Mouse (Mus musculus): ENCODE data around the gene Slc25a36. TPM values are rescaled to one million over a fixed set of nuclear protein-coding genes. Genes with fewer than 3 reads are reported as not detected.
A peak's percentile ranks its signal among the peaks of the same experiment; 100 is the strongest.

Slc25a36 gene
- total and polyA plus RNA-seq, 2 experiments: 0.95 to 8.3 TPM

DNA sequence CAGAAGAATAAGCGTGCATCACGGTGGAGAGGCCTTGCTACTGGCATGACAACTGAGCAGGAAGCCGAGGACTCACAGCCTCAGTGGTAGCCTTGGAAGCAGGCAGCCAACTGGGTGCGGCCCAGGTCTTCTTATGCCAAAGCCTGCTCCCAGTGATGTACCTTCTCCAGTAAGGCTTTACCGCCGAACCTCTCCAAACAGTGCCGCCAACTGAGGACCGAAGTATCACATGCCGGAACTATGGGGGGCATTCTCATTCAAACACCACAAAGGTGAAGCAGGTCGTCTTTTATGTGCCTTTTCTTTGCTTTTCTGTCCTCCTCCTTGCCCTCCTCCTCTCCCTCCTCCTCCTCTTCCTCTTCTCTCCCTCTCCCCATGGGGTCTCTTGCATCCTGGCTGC lies 3.3 kb upstream of the Slc25a36 start:
- Histone ChIP-seq H3K27ac (replicated peaks; ENCODE audit: insufficient read depth, low read depth, low read length) (no peak overlapping the region), H3K4me1 (ENCODE audit: control insufficient read depth, insufficient read depth, low read length) (no peaks in the 10 kb centered on the region), H3K9ac (ENCODE audit: low read depth, low read length) (no peak overlapping the region), H3K4me3 (ENCODE audit: insufficient read depth, low read depth, low read length) (no peak overlapping the region), H3K79me2 (ENCODE audit: control insufficient read depth, insufficient read depth, low read length) (no peaks in the 10 kb centered on the region), H3K36me3 (ENCODE audit: control insufficient read depth, insufficient read depth, low read length) (no peaks in the 10 kb centered on the region), H3K27me3 (ENCODE audit: control insufficient read depth, insufficient read depth, low read length) (peaks cover 11% of the 10 kb centered on the region; the same call in 1 of the 2 replicates)
- 88% methylated on average over 10 of the region's 10 CpGs for WGBS
- TF ChIP-seq POLR2A (IDR thresholded peaks at IDR 0.05; ENCODE audit: extremely low read depth, insufficient read depth, low read length): no peak
- no peak for TF ChIP-seq CTCF (IDR thresholded peaks at IDR 0.05; ENCODE audit: low read depth, low read length)
- DNase-seq (ENCODE audit: extremely low read depth, low read depth, low spot score): no peak

DNA sequence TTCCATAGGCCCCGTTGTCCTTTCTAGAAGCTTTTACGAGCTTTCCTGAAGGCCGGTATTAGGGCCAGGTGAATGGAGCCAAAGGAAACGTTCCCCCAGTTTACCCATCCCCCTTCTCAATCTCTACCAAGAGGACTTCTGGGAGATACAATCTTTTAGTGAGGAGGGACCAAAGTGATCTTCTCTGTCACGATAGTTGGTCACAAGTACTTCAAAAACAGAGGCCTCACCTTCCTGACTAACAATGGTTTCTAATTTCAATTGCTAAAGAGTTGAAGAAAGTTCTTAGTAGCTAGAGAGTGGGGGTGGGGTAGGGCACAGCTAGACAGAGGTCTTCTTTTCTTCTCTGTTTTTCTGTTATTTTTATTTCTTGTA lies 2.6 kb upstream of the Slc25a36 start:
- Histone ChIP-seq H3K27ac (replicated peaks; ENCODE audit: insufficient read depth, low read depth, low read length) (no peak overlapping the region), H3K79me2 (ENCODE audit: control insufficient read depth, insufficient read depth, low read length) (no peaks in the 10 kb centered on the region), H3K36me3 (ENCODE audit: control insufficient read depth, insufficient read depth, low read length) (no peaks in the 10 kb centered on the region), H3K4me3 (ENCODE audit: insufficient read depth, low read depth, low read length) (no peak overlapping the region), H3K4me1 (ENCODE audit: control insufficient read depth, insufficient read depth, low read length) (no peaks in the 10 kb centered on the region), H3K27me3 (ENCODE audit: control insufficient read depth, insufficient read depth, low read length) (peaks cover 11% of the 10 kb centered on the region; the same call in 1 of the 2 replicates), H3K9ac (ENCODE audit: low read depth, low read length) (no peak overlapping the region)
- no peak for DNase-seq (ENCODE audit: extremely low read depth, low read depth, low spot score)
- TF ChIP-seq CTCF (IDR thresholded peaks at IDR 0.05; ENCODE audit: low read depth, low read length): no peak
- no peak for TF ChIP-seq POLR2A (IDR thresholded peaks at IDR 0.05; ENCODE audit: extremely low read depth, insufficient read depth, low read length)
- 37% methylated on average over 5 of the region's 5 CpGs for WGBS

DNA sequence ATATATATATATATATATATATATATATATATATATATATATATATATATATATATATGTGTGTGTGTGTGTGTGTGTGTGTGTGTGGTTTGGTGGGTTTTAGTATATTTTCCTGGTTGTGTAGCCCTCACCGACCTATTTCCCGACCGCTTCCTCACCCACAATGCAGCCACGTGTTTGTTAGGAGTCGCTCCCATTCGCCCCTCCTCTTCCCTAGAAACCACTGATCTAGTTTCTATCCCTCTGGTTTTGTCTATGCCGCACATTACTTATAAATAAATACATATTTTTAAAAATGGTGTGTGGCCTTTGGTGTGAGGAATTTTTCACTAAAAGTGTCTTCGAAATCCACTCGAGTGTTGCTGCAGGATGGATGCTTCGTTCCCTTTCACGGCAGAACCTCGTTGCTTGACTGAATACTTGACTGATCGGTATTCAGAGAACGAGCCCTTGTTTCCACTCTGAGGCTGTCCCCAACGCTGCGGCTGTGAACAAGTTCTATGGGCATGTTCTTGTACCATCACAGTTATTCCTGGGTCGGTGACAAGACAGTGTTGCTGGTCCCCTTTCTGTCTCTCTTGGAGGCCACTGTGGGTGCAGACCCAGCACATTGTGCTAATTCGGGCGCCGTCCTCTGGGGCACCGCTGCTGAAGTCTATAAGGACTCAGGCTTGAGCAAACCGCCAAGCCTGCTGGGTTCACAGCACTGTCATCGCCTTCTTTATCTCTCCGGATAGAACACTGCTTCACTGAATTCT lies 2.0 kb upstream of the Slc25a36 start:
- Histone ChIP-seq H3K27ac (replicated peaks; ENCODE audit: insufficient read depth, low read depth, low read length) (no peak overlapping the region), H3K36me3 (ENCODE audit: control insufficient read depth, insufficient read depth, low read length) (no peaks in the 10 kb centered on the region), H3K9ac (ENCODE audit: low read depth, low read length) (no peak overlapping the region), H3K4me3 (ENCODE audit: insufficient read depth, low read depth, low read length) (no peak overlapping the region), H3K79me2 (ENCODE audit: control insufficient read depth, insufficient read depth, low read length) (no peaks in the 10 kb centered on the region), H3K27me3 (ENCODE audit: control insufficient read depth, insufficient read depth, low read length) (peaks cover 11% of the 10 kb centered on the region; the same call in 1 of the 2 replicates), H3K4me1 (ENCODE audit: control insufficient read depth, insufficient read depth, low read length) (no peaks in the 10 kb centered on the region)
- 72% methylated on average over 24 of the region's 24 CpGs for WGBS
- no peak for DNase-seq (ENCODE audit: extremely low read depth, low read depth, low spot score)
- TF ChIP-seq POLR2A (IDR thresholded peaks at IDR 0.05; ENCODE audit: extremely low read depth, insufficient read depth, low read length) (no peak), CTCF (IDR thresholded peaks at IDR 0.05; ENCODE audit: low read depth, low read length) (no peak)

DNA sequence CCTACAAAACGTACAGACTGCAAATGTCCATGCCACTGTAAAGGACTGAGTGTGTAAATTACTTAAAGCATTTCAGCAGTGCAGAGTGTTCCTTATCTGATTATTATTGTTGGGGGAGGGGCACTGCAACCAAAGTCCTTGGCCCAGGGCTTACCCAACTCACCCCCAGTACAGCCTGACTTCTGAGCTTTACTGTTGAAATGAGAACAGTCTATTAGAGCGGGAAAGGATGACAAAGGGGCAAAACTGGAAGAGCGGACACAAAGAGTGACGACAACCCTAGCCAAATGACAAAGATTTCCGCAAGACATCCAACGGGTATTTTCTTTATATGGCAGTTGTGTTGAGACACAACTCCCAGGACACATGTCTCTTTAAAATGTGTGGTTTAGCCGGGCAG lies 1.3 kb upstream of the Slc25a36 start:
- peaks cover 10% of the 10 kb centered on the region; the same call in 1 of the 2 replicates for H3K27me3 ChIP-seq (ENCODE audit: control insufficient read depth, insufficient read depth, low read length)
- TF ChIP-seq CTCF (IDR thresholded peaks at IDR 0.05; ENCODE audit: low read depth, low read length) (no peak), POLR2A (IDR thresholded peaks at IDR 0.05; ENCODE audit: extremely low read depth, insufficient read depth, low read length) (no peak)
- H3K36me3 ChIP-seq (ENCODE audit: control insufficient read depth, insufficient read depth, low read length): no peaks in the 10 kb centered on the region
- no peak overlapping the region for H3K9ac ChIP-seq (ENCODE audit: low read depth, low read length)
- H3K4me3 ChIP-seq (ENCODE audit: insufficient read depth, low read depth, low read length): no peak overlapping the region
- DNase-seq (ENCODE audit: extremely low read depth, low read depth, low spot score): no peak
- no peaks in the 10 kb centered on the region for H3K4me1 ChIP-seq (ENCODE audit: control insufficient read depth, insufficient read depth, low read length)
- no peak overlapping the region for H3K27ac ChIP-seq (replicated peaks; ENCODE audit: insufficient read depth, low read depth, low read length)
- H3K79me2 ChIP-seq (ENCODE audit: control insufficient read depth, insufficient read depth, low read length): no peaks in the 10 kb centered on the region; the same call in 1 of the 2 replicates
- WGBS: 64% methylated on average over 7 of the region's 7 CpGs

DNA sequence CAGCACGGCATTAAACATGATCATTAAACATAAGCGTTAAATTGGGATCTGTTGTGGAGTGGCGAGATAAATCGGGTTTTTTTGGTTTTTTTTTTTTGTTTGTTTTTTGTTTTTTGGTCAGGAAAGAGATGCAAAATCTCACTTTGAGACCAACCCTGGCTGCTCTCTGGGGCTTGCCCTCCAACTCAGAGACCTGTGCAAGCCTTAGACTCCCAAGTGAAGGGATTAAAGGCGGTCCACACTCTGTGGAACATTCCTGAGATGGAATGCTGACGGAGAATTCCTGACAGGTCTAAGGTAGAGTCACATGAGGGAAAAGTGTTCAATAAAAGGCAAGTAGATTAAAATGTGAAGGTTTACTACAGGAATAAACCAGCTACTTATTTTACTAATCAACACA lies 549 bp upstream of the Slc25a36 start:
- TF ChIP-seq CTCF (IDR thresholded peaks at IDR 0.05; ENCODE audit: low read depth, low read length): no peak
- TF ChIP-seq POLR2A (IDR thresholded peaks at IDR 0.05; ENCODE audit: extremely low read depth, insufficient read depth, low read length): no peak

More for the DNA sequence above, 549 bp upstream of the Slc25a36 start:
- WGBS: 18% methylated on average over 6 of the region's 6 CpGs
- H3K4me3 ChIP-seq (ENCODE audit: insufficient read depth, low read depth, low read length): peak overlapping the region; percentile 73; the same call in 1 of the 2 replicates
- no peak overlapping the region; the same call in 1 of the 2 replicates for H3K9ac ChIP-seq (ENCODE audit: low read depth, low read length)
- peaks cover 8% of the 10 kb centered on the region; the same call in 1 of the 2 replicates for H3K27me3 ChIP-seq (ENCODE audit: control insufficient read depth, insufficient read depth, low read length)
- no peaks in the 10 kb centered on the region for H3K4me1 ChIP-seq (ENCODE audit: control insufficient read depth, insufficient read depth, low read length)
- DNase-seq (ENCODE audit: extremely low read depth, low read depth, low spot score): no peak
- H3K27ac ChIP-seq (replicated peaks; ENCODE audit: insufficient read depth, low read depth, low read length): no peak overlapping the region
- H3K79me2 ChIP-seq (ENCODE audit: control insufficient read depth, insufficient read depth, low read length): no peaks in the 10 kb centered on the region; the same call in 1 of the 2 replicates
- H3K36me3 ChIP-seq (ENCODE audit: control insufficient read depth, insufficient read depth, low read length): no peaks in the 10 kb centered on the region

Data from liver, adult 2 months (tissue).